Mouse (Mus musculus): ENCODE measurements around the gene Evx1.

DNA sequence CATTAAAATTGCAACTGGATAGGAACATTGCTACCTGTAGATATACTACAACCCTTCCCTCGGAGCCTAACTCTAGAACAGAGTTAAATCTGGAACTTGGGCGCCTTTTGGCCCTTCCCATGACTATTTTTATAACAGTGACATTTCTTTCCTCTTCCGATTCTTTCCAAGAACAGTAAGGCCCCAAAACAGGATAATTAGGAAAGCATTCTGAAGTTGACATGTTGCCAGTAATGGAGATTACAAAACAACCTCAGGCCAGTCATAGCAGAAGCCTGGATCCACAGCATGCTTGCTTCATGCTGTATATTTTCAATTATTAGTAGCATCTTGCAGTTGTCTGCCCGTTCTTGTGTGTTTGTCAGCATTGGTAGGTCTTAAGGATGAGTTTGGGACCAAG is 12.5 kb upstream of the Evx1 start:
- TF ChIP-seq CTCF (conservative IDR thresholded peaks at IDR 0.05; ENCODE audit: insufficient read depth, insufficient read length, low read depth, low read length) = no peak
- TF ChIP-seq POLR2A (IDR thresholded peaks at IDR 0.05; ENCODE audit: low read depth, low read length) = no peak

All from kidney, adult 2 months (tissue).